In genomic region chr11:77785768-77786561, GRCm38 (mm10) we compare ENCODE assay signal across 7 mouse cellular contexts. TPM values are rescaled to one million over a fixed set of nuclear protein-coding genes. Genes with fewer than 3 reads are reported as not detected.
A peak's percentile ranks its signal among the peaks of the same experiment; 100 is the strongest.
DNase-seq lines count a peak whose midpoint lies in the region; ATAC-seq and TF ChIP-seq lines count a peak whose summit lies in the region.

No protein-coding gene starts in this region.

- DNase-seq in A20 (ENCODE audit: low read depth, low spot score) (peak; percentile 28), G1E (ENCODE audit: low spot score) (peak; percentile 57)
- DNase-seq in embryo, embryonic 11 days: no peak

- no peak for TF ChIP-seq CTCF in G1E (IDR thresholded peaks at IDR 0.05; ENCODE audit: low read depth, low read length)

- WGBS in embryonic facial prominence, embryonic 13.5 days: 62% methylated on average over 6 of the region's 7 CpGs
- 46% methylated on average over 7 of the region's 7 CpGs for WGBS in hindbrain, embryonic 13.5 days
- 48% methylated on average over 7 of the region's 7 CpGs for WGBS in limb, embryonic 15.5 days

- ATAC-seq in G1E (ENCODE audit: extremely low read depth, insufficient number of reproducible peaks, low FRiP score, poor library complexity, severe bottlenecking): peak; percentile 29
- ATAC-seq in embryonic facial prominence, embryonic 13.5 days (ENCODE audit: insufficient number of reproducible peaks, insufficient read depth, low FRiP score, low TSS enrichment, low read depth): no peak
- peak; percentile 61; the same call in 1 of the 2 replicates for ATAC-seq in hindbrain, embryonic 13.5 days (ENCODE audit: low FRiP score)
- no peak for ATAC-seq in limb, embryonic 15.5 days (ENCODE audit: insufficient number of reproducible peaks, low FRiP score, low TSS enrichment, low read depth)

- H3K4me2 ChIP-seq in embryonic facial prominence, embryonic 13.5 days: peak overlapping the region; percentile 9; the same call in 1 of the 2 replicates
- no peak overlapping the region for H3K4me2 ChIP-seq in hindbrain, embryonic 13.5 days
- no peak overlapping the region; the same call in 1 of the 2 replicates for H3K4me2 ChIP-seq in limb, embryonic 15.5 days
- H3K4me2 ChIP-seq in myocyte (ENCODE audit: low read depth): peak overlapping the region; percentile 56

- no peak overlapping the region for H3ac ChIP-seq in myocyte (ENCODE audit: control insufficient read depth, insufficient read length)

- peak overlapping the region; percentile 44; the same call in 1 of the 2 replicates for H3K9ac ChIP-seq in embryonic facial prominence, embryonic 13.5 days
- 0 out of 2 replicates have a peak overlapping the region, but pooled peaks have one; percentile 46 for H3K9ac ChIP-seq in hindbrain, embryonic 13.5 days
- H3K9ac ChIP-seq in limb, embryonic 15.5 days: 0 out of 2 replicates have a peak overlapping the region, but pooled peaks have one; percentile 7

- H3K4me3 ChIP-seq in G1E (ENCODE audit: low read depth, low read length) (peak overlapping the region; percentile 65; the same call in 1 of the 2 replicates), myocyte (no peak overlapping the region)
- H3K4me3 ChIP-seq in embryonic facial prominence, embryonic 13.5 days: no peak overlapping the region
- H3K4me3 ChIP-seq in hindbrain, embryonic 13.5 days: no peak overlapping the region
- no peak overlapping the region for H3K4me3 ChIP-seq in limb, embryonic 15.5 days

- H3K36me3 ChIP-seq in G1E (replicated peaks) (peaks cover 75% of the 10 kb centered on the region), myocyte (ENCODE audit: control insufficient read depth, insufficient read depth) (no peaks in the 10 kb centered on the region)
- peaks cover 6% of the 10 kb centered on the region for H3K36me3 ChIP-seq in embryonic facial prominence, embryonic 13.5 days
- 0 out of 2 replicates have a peak, but pooled peaks cover 6% of the 10 kb centered on the region for H3K36me3 ChIP-seq in hindbrain, embryonic 13.5 days
- peaks cover 5% of the 10 kb centered on the region; the same call in 1 of the 2 replicates for H3K36me3 ChIP-seq in limb, embryonic 15.5 days

- peaks cover 89% of the 10 kb centered on the region for H3K4me1 ChIP-seq in G1E (ENCODE audit: insufficient read depth, low read depth, low read length)
- peaks cover 48% of the 10 kb centered on the region for H3K4me1 ChIP-seq in embryonic facial prominence, embryonic 13.5 days
- peaks cover 66% of the 10 kb centered on the region for H3K4me1 ChIP-seq in hindbrain, embryonic 13.5 days (replicated peaks)
- H3K4me1 ChIP-seq in limb, embryonic 15.5 days: peaks cover 54% of the 10 kb centered on the region

- peak overlapping the region; percentile 92 for H3K27ac ChIP-seq in embryonic facial prominence, embryonic 13.5 days
- H3K27ac ChIP-seq in hindbrain, embryonic 13.5 days: peak overlapping the region; percentile 66
- peak overlapping the region; percentile 85 for H3K27ac ChIP-seq in limb, embryonic 15.5 days

- H3K9me3 ChIP-seq in G1E (replicated peaks): no peaks in the 10 kb centered on the region
- H3K9me3 ChIP-seq in embryonic facial prominence, embryonic 13.5 days: no peaks in the 10 kb centered on the region
- no peaks in the 10 kb centered on the region for H3K9me3 ChIP-seq in hindbrain, embryonic 13.5 days
- no peaks in the 10 kb centered on the region for H3K9me3 ChIP-seq in limb, embryonic 15.5 days

- TF ChIP-seq POLR2A in myocyte (IDR thresholded peaks at IDR 0.05; ENCODE audit: insufficient read length, low read depth): no peak

- no peaks in the 10 kb centered on the region for H3K27me3 ChIP-seq in G1E (ENCODE audit: insufficient read depth, low read length)
- no peaks in the 10 kb centered on the region for H3K27me3 ChIP-seq in embryonic facial prominence, embryonic 13.5 days
- H3K27me3 ChIP-seq in hindbrain, embryonic 13.5 days: no peaks in the 10 kb centered on the region
- no peaks in the 10 kb centered on the region for H3K27me3 ChIP-seq in limb, embryonic 15.5 days
- H3K27me3 ChIP-seq in myocyte (ENCODE audit: control insufficient read depth, insufficient read depth, insufficient read length): no peaks in the 10 kb centered on the region

- H3K79me2 ChIP-seq in myocyte (ENCODE audit: control insufficient read depth, insufficient read depth): peaks cover 4% of the 10 kb centered on the region

TF ChIP-seq in myocyte, 11 proteins besides CTCF, POLR2A, EP300 and RAD21:
- TF ChIP-seq POLR2AphosphoS2 (IDR thresholded peaks at IDR 0.05; ENCODE audit: insufficient read length, low read depth) (no peak), MYOG (IDR thresholded peaks at IDR 0.05; ENCODE audit: control insufficient read depth in 1 of 3, insufficient read depth in 1 of 3, insufficient read length in 2 of 3, low read depth in 2 of 3) (peak in 1 of 3 experiments; percentile 73), MYOD1 (IDR thresholded peaks at IDR 0.05; ENCODE audit: control insufficient read depth in 1 of 3, insufficient read length in 2 of 3, low read depth in 2 of 3) (peak in 2 of 3 experiments; percentile 34 to 76)

RNA-seq across cellular contexts. Expression of gene Gm10277, which starts 1.6 kb away (rescaled TPM):
- total RNA-seq in G1E (2014; fragmentation: Nextera tagmentation) (not detected in 2 replicates), G1E (2017) (0.23 and 0.33 TPM in 2 replicates)
- polyA plus RNA-seq in G1E (2012) (not detected in 2 replicates), myocyte (2012; fragmentation: generic; extraction: Trizol) (0.07 TPM)
- polyA plus RNA-seq in embryonic facial prominence, embryonic 13.5 days (2015; fragmentation: Nextera tagmentation; extraction: Ambion mirVana): 1.8 TPM in 2 replicates
- polyA plus RNA-seq in hindbrain, embryonic 13.5 days (2015; fragmentation: Nextera tagmentation; extraction: Ambion mirVana): 2.0 and 2.7 TPM in 2 replicates
- 0.90 and 0.92 TPM in 2 replicates for polyA plus RNA-seq in limb, embryonic 15.5 days (2015; fragmentation: Nextera tagmentation; extraction: Ambion mirVana)

RNA-seq across cellular contexts. Expression of gene Myo18a, which starts 22.9 kb away (rescaled TPM):
- total RNA-seq in G1E (2014; fragmentation: Nextera tagmentation): 53.1 and 57.0 TPM in 2 replicates
- 28.8 and 32.7 TPM in 2 replicates for total RNA-seq in G1E (2017)
- 41.9 and 59.4 TPM in 2 replicates for polyA plus RNA-seq in G1E (2012)
- polyA plus RNA-seq in embryonic facial prominence, embryonic 13.5 days (2015; fragmentation: Nextera tagmentation; extraction: Ambion mirVana): 28.4 and 34.0 TPM in 2 replicates
- polyA plus RNA-seq in hindbrain, embryonic 13.5 days (2015; fragmentation: Nextera tagmentation; extraction: Ambion mirVana): 45.4 and 54.0 TPM in 2 replicates
- 71.9 and 73.2 TPM in 2 replicates for polyA plus RNA-seq in limb, embryonic 15.5 days (2015; fragmentation: Nextera tagmentation; extraction: Ambion mirVana)
- 169 TPM for polyA plus RNA-seq in myocyte (2012; fragmentation: generic; extraction: Trizol)

Comparison
In these comparisons a context has a peak if more than half of its experiments do, and no peak if none do; other contexts are left out.
1. ATAC-seq: peak in G1E (single experiment) and hindbrain, embryonic 13.5 days (single experiment); none in embryonic facial prominence, embryonic 13.5 days (single experiment) and limb, embryonic 15.5 days (single experiment).
2. H3K4me2 ChIP-seq: peak in embryonic facial prominence, embryonic 13.5 days (single experiment) and myocyte (single experiment); none in hindbrain, embryonic 13.5 days (single experiment) and limb, embryonic 15.5 days (single experiment).
3. Peak in every context shown above with its lines, with median percentiles within 50 percentile points of each other: H3K27ac ChIP-seq and H3K9ac ChIP-seq.